Mouse (Mus musculus) gastrocnemius, postnatal 4 days (tissue): ENCODE results near the gene Camk1d. TPM values are rescaled to one million over a fixed set of nuclear protein-coding genes. Genes with fewer than 3 reads are reported as not detected.

Experiments
- DNase-seq, 2 experiments: peaks; one replicate each; pipeline ENCODE4 v3.0.0; 2021 to 2022; ENCODE audit warnings: low spot score in 2 of 2, mixed read lengths in 2 of 2
- total RNA-seq, 2 experiments: library from RNA; stranded (reverse); gene quantifications; 2 replicates each; pipeline ENCODE4 v1.2.3; 2021

The Camk1d gene
- total RNA-seq, 2 experiments from 2014 or later, result 6.4 to 8.2 TPM

DNA sequence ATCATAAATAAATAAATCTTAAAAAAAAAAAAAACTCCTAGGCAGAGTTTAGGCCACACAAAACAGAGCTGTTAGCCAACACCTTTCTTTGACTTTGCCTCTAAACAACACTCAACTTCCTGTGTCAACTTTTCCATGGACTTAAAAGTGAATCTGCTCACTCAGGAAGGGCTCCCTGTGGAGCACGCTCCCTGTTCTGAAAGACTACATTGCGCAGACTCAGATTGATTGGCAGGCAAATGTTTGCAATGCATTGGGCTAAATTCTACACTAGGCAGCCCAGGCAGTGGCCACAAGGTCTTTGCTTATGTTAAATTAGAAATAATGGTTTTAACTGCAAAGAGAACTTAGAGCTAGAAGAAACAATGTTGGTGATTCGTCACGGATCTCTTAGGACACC lies 45.4 kb downstream of the Camk1d start:
- DNase-seq, result no peak

- no peak for DNase-seq
These were observed 50.8 kb downstream of the Camk1d start for GRCm38 (mm10) chr2:5663499-5663898.

DNA sequence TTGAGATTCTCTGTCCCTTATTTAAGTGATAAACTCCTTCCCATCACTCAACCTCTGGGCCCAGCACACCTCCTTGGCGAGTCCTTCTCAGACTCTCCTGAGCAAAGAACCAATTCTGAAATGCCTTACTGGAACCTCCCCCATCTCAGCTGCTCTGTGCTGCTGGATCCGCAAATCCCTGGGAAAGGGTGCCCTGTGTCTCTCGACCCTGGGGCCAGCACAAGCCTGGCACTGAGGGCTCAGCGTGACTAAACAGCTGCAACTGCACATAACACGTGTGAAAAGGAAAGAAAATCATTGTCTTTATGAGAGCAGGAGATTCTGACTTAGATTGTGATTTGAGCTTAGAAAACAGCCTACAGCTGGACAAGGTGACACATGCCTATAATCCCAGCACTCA lies 52.4 kb downstream of the Camk1d start:
- no peak for DNase-seq

GRCm38 (mm10) chr2:5658000-5658399 lies 56.3 kb downstream of the Camk1d start:
- no peak for DNase-seq

GRCm38 (mm10) chr2:5656326-5656725 lies 58.0 kb downstream of the Camk1d start:
- DNase-seq, result no peak

- DNase-seq, result no peak
These were observed 62.2 kb downstream of the Camk1d start for GRCm38 (mm10) chr2:5652071-5652470.

DNA sequence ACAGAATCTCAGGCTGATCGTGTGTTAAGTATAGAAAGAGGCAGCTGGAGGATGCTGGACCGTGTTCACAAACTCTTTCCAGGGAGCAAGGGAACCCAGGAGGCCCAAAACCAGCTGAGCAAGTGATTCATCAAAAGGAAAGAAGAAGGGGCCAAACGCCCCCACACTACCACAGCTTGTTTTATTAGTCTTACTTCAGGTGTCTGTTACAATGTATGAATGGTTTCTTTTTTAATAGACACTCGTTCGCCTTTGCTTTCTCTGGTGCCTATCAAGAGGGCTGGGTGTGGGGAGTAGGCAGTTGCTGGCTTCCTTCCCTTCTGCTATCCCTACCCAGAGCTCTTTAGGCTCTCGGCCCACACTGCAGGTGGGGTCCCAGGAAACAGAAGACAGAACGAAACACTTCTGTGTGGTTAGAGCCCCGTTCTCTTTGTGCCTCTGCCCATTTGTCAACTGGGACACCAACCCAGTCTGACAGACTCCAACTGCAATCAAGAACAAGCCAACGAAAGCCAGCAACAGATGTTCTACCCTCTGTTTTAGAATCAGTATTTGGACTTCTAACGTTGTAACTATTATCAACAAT lies 62.9 kb downstream of the Camk1d start:
- no peak for DNase-seq

GRCm38 (mm10) chr2:5649226-5649625 lies 65.1 kb downstream of the Camk1d start:
- DNase-seq, result no peak

GRCm38 (mm10) chr2:5648764-5649163 lies 65.6 kb downstream of the Camk1d start:
- no peak for DNase-seq

GRCm38 (mm10) chr2:5646322-5646721 lies 68.0 kb downstream of the Camk1d start:
- no peak for DNase-seq

DNA sequence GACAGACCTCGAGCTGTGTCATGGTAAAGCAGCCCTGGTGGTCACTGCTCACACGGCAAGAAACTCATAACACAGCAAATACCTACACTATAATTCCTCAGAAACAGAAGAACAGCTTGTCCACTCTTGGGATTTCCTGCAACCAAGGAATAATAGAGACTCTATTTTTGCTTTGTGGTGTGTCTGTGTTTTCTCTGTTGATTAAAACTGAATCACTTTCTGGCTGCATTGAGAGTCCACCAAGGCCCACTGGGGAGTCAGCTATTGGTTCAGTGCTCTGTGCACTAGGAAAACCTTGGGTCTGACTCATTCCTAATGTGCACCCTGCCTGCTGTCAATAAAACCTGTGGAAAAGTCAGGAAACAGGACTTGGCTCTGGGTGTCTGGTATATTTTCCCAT lies 68.7 kb downstream of the Camk1d start:
- DNase-seq, result no peak

GRCm38 (mm10) chr2:5643937-5644336 lies 70.4 kb downstream of the Camk1d start:
- DNase-seq, result no peak

DNA sequence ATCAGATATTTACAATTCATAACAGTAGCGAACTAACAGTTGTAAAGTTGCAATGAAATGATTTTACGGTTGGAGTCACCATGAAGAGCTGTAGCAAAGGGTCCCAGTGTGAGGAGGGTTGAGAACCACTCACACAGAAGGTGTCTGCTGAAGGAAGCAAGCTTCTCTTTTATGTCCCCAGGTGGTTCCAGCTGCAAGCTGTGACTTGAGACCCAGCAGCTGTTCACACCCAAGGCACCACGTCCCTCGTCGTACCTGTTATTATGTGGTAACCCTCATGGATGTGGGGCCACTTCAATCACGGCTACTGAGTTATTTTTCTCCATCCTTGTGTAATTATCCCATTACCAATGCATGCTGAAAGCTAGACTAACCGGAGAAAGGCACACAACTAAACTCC lies 71.1 kb downstream of the Camk1d start:
- no peak for DNase-seq

GRCm38 (mm10) chr2:5642624-5643023 lies 71.7 kb downstream of the Camk1d start:
- no peak for DNase-seq

DNA sequence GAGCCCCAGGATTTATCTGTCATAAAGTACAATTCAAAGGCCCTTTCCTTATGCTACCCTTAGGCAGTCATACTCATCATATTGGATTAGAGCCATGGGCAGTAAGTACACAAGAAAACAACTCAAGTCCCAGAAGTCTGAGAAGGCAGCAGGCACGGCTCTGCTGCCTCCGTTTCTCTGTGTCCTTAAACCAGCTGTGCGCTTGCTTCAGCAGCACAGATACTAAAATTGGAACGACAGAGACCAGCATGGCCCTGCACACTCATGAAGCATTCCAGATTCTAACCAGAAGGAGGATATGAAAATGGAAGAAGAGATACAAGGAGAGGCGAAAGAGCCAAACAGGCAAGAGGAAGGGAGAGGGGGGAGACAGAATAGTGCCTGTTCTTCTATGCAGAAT lies 72.6 kb downstream of the Camk1d start:
- DNase-seq, result no peak

DNA sequence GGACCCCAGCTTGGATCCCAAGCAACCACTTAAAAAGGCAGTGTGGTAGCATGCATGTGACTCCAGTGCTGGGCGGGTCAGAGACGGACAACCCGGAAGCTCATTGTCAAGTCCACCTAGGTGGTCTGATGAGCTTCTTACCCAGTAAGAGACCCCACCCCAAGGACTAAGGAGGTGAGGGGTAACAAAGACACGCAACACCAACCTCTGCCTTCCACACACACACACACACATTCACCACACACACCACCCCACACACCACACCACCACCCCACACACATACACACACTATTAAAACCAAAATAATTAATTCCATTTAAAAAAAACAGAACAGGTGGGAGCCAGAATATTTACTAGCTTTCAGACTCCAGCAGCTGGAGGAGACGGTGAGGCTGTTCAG lies 73.7 kb downstream of the Camk1d start:
- DNase-seq, result no peak

DNA sequence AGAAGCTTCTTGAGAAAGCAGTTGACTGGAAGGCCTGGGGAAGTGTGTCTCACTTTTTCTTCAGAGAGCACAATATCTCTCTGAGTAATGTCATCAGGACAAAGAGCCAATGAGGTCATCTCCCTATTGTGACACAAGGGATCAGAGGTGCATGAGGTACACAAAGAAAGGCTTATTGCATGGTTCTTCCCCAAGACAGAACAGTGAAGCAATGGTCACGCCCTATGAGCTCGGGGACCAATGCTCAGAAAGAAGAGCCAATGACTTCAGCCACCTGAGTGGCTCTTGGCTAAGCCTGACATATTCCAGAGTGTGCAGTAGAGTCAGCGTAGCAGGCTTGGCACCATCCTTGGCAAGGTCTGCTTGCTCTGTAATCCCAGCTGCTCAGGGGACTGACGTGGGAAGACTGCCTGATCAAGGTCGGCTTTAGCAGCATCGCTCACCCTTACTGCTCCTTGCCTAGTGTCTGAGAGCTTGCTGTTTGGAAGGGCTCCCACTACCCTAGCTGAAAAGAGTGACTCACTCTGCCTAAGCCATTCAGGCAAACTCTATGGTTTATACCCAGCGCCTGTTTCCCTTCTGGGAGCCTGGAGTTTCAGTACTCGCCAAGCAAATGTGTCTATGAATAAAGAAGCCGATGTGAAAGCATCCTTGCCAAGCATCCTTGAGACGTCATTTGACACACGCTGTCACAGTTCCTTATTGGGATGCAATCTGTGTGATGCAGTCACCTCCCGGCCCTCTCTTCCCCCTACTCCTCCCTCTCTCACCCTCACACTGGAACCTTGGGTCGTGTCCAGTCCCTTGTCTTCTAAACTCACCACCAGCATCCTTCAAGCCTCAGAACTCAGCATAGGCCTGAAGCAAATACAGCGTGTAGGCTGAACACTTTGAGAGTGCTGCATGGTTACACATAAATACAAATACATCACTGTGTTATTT lies 77.2 kb downstream of the Camk1d start:
- no peak for DNase-seq

DNA sequence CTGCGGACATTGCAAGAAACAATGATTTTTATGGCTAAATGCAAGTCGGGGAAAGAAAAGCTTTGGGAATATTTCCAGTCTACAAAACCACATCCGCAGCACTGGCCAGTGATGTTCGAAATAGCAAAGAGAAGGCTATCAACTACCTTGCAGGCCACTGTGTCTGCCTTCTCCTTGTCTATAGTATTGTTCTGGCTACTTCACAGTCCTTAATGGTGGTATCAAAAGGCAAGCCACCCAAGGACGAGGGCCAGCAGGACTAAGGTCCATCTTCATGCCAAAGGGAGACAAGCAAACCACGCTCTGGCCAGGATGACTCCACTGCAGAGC lies 82.0 kb downstream of the Camk1d start:
- no peak for DNase-seq

GRCm38 (mm10) chr2:5631676-5632354 lies 82.5 kb downstream of the Camk1d start:
- no peak for DNase-seq

- DNase-seq, result no peak
These were observed 83.6 kb downstream of the Camk1d start for GRCm38 (mm10) chr2:5630710-5631109.

GRCm38 (mm10) chr2:5624379-5624778 lies 89.9 kb downstream of the Camk1d start:
- DNase-seq, result no peak

DNA sequence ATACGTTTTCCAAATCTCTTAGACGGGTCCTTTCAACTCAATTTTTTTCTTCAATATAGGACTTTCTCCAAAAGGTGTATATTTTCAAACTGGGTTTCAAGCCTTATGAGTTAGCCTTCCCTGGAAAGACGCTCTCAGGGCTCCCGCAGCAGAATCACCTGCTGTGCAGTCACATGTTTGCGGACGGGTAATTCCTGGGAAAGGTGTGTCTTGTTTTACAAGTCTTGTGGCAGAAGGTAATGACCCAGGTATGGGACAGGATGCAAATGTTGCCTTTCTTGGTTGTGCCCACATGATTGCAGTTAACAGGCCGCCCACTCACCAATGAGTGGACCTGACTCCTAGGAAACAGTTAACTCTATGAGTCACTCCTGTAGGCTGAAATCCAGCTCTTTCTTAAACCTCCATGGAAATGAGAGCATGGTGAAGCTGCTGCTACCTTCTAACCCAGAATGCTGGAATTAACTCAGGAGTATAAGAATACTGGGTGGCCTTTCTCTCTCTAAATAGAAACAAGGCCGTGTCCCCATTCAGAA lies 95.9 kb downstream of the Camk1d start:
- no peak for DNase-seq
